Mouse (Mus musculus) forelimb bud, embryonic 11.5 days (tissue): ENCODE measurements at regions not wholly inside any gene's neighbourhood (a gene's known extent, or its start where the extent isn't known, plus 50 kb on each side); places are given as distances from the start of the nearest gene placed in this dataset.

Experiments used
- DNase-seq: peaks from one replicate; pipeline ENCODE4 v3.0.0-alpha.2; 2012; ENCODE audit warnings: low read depth, low spot score

GRCm38 (mm10) chr3:130940302-130940867, 169.9 kb upstream of the Lef1 start:
- DNase-seq, result no peak

GRCm38 (mm10) chr3:130936980-130937379, 173.3 kb upstream of the Lef1 start:
- DNase-seq, result no peak

GRCm38 (mm10) chr3:130936336-130936735, 173.9 kb upstream of the Lef1 start:
- no peak for DNase-seq

- no peak for DNase-seq
Measured at GRCm38 (mm10) chr3:130935926-130936315, 174.3 kb upstream of the Lef1 start.

- DNase-seq, result no peak
Measured at GRCm38 (mm10) chr3:130935302-130935925, 174.9 kb upstream of the Lef1 start.

DNA sequence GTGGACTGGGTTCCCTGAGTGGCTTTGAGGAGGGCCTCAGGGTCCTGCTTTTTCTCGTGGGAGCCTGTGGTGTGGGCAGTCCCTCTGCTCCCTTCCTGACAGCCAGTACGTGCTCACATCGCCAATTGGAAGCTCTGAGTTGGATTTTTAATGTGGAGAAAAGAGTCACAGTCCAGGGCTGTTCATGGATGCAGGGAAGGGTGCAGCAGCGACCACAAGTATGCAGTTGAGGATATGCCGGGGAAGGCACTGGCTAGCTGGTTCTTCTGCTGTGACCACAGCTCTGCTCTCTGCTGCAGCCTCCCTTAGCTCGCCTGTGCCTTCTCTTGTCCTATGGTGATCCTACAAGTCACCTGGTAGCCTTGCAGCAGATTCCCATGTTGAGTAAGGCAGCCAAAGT, 177.5 kb upstream of the Lef1 start:
- DNase-seq, result no peak

GRCm38 (mm10) chr3:130932226-130932625, 178.0 kb upstream of the Lef1 start:
- DNase-seq, result no peak

- DNase-seq, result no peak
Measured at GRCm38 (mm10) chr3:130925000-130925399, 185.3 kb upstream of the Lef1 start.

DNA sequence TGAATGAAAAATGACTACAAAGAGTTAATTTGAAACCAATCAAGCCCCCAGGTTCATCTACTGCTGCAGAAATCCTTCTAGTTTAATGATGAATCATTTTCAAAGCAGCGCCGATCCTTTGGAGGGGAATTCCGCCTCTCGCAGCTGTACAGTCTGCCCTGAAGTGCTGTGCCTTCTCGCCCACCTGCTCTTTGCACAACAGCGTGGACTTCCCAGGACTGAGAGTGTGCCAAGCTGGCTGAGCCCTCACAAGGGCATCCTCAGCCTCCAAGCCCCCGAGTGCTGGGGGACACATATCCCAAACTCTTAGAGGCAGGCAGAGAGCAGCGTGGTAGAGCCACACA, 186.7 kb upstream of the Lef1 start:
- DNase-seq, result no peak

GRCm38 (mm10) chr3:130922812-130923614, 187.3 kb upstream of the Lef1 start:
- DNase-seq, result no peak

- DNase-seq, result no peak
Measured at GRCm38 (mm10) chr3:130921621-130922245, 188.5 kb upstream of the Lef1 start.

DNA sequence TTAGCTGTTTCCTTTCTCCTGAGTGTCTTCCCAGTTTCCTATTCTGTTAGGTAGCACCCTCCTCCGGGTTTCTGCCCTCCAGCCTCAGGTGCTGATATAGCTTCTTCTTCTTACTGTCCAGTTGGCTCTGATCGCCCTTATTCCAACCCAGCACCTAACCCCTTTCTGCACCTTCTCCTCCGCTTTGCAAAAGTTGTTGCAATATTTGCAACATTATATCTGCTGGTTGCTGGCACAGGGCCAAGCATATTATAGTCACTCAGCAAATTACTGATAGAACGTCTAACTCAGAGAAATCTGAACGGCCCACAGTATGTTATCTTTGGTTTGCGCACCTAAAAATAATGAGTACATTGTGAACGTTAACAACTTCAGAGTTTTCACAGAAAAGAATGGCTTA, 183.6 kb upstream of the Rpl34 start:
- DNase-seq, result no peak

- DNase-seq, result no peak
Measured at GRCm38 (mm10) chr3:130905101-130905500, 174.9 kb upstream of the Rpl34 start.

DNA sequence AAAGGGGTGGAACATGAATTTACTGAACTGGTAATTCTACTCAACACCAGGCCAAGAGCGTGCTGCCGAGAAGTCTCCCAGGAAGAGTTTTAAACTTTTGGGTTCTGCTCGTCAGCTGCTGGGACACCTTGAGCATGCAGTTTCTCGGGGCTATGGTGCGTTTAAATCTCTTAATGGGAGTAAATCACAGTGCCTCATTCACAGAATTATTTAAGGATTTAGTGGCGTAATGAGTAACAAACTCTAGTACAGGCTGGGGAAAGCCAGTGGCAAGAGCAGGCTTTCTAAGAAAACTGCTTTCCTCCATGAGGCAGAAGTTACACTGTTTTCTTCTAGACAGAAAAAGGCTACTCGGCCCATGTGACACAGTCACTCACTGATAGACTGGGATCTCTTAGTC, 173.1 kb upstream of the Rpl34 start:
- no peak for DNase-seq

DNA sequence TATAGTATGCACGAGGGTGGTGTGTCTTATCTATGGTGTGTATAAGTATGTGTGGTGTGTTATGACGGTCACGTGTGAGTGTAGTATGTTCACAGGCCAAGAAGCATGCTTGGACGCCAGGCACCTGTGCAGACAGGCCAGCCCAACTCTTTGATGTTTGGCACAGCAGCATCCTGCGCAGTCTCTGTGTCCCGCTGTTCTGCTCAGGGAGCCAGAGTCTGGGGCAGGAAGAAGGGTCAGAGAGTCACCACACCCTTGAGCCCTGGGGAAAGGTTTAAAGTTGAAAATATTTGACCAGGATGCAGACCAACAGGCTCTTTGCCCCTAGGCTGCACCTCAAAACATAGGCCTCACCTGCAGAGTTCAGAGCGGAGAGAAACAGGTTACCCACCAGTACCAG, 172.2 kb upstream of the Rpl34 start:
- DNase-seq, result no peak

- no peak for DNase-seq
Measured at GRCm38 (mm10) chr3:130901343-130901742, 171.1 kb upstream of the Rpl34 start.

- DNase-seq, result no peak
Measured at GRCm38 (mm10) chr3:130900846-130901245, 170.6 kb upstream of the Rpl34 start.

- no peak for DNase-seq
Measured at GRCm38 (mm10) chr3:130900054-130900840, 170.0 kb upstream of the Rpl34 start.

GRCm38 (mm10) chr3:130894168-130894814, 164.1 kb upstream of the Rpl34 start:
- DNase-seq, result no peak

DNA sequence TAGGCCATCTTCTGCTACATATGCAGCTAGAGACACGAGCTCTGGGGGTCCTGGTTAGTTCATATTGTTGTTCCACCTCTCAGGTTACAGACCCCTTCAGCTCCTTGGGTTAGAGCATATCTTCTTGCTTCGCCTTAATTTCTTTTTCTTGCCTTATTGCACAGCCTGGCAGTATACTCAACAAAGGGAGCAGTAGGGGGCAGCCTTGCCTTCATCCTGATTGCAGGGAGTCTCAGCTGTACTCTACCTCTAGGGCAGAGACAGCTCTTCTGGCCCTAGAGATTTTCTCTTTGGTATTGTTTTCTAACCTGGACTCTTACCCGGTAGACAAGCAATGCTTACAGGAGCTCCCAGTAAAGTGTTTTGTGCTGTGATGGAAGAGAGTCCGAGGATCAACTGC, 161.1 kb upstream of the Rpl34 start:
- no peak for DNase-seq

DNA sequence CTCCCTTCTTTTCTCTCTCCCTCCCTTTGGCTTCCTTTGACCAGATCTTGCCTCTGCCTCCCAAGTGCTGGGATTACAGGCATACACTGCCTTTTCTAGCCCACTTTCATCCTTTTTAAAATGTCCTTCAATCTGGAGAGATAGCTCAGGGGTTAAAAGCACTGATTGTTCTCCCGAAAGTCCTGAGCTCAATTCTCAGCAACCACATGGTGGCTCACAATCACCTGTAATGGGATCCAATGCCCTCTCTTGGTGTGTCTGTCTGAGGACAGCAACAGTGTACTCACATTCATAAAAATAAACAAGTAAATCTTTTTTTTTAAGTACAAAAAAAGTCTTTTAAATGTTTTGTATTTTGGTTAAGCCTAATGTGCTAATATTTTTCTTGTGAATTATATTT, 158.4 kb upstream of the Rpl34 start:
- DNase-seq, result no peak
